Mouse (Mus musculus): ENCODE measurements around the gene Grin2b. TPM values are rescaled to one million over a fixed set of nuclear protein-coding genes. Genes with fewer than 3 reads are reported as not detected.
"Not testable (repeated sequence)": the region's sequence is repeated elsewhere in the genome, so short reads cannot be mapped to it uniquely, and the experiment has no call there.

Gene Grin2b
- total RNA-seq, 2 experiments from 2014 or later: 272 to 410 TPM

DNA sequence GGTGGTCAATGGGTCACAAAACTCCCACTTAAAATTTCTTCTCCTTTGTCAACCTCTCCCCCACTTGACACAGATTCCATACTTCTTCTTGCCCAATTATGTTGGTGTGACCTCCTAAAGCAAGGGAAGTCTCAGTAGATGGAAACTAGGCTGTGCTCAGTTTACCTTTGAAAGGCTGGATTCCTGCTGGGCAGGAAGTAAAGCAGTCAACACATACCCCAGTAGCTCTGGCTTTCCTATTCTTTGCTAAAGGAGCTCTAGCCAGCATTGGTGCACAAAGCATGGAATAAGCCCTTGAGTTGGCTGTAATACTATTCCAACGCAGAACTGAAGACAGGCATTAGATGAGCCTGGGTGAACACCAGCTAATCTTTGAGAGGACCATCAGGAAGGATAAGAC is 459.1 kb downstream of the Grin2b start:
- DNase-seq (ENCODE audit: extremely low spot score in 1 of 2, low spot score in 1 of 2): no peak

DNA sequence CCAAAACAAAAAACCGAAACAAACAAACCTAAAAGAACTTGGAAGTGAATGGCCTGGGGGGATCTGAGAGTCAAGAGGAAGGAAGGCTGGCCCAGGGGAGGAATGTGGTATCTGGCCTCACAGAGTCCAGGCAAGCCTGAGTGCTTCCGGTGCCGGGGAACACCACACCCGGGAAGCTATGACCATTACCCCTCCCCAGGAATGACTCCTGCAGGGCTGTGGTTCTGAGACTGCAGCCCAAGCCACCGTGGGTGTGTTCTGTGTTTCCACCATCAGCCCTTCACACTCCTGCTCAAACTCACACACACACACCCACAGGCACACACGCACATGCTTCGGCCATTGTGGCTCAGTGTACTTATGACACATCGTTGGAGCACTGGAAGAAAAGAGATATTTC is 459.6 kb downstream of the Grin2b start:
- no peak for DNase-seq (ENCODE audit: extremely low spot score in 1 of 2, low spot score in 1 of 2)

DNA sequence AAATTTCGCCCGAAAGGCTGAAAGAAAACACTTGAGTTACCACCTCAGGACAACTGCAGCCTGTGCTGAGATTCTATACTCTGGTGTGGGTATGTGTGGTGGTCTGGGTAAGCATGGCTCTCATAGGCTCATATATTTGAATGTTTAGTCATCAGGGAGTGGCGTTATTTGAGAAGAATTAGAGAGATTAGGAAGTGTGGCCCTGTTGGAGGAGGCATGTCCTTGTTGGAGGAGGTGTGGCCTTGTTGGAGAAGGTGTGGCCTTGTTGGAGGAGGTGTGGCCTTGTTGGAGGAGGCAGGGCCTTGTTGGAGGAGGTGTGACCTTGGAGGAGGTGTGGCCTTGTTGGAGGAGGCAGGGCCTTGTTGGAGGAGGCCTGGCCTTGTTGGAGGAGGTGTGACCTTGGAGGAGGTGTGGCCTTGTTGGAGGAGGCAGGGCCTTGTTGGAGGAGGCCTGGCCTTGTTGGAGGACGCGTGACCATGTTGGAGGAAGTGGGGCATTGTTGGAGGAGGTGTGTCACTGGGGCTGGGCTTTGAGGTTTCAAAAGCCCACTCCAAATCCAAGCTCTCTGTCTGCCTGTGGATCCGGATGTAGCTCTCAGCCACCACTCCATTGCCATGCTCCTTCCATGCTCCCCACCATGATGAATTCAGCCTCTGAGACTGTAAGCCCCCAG is 466.3 kb downstream of the Grin2b start:
- not testable (repeated sequence) for DNase-seq (ENCODE audit: extremely low spot score in 1 of 2, low spot score in 1 of 2)

DNA sequence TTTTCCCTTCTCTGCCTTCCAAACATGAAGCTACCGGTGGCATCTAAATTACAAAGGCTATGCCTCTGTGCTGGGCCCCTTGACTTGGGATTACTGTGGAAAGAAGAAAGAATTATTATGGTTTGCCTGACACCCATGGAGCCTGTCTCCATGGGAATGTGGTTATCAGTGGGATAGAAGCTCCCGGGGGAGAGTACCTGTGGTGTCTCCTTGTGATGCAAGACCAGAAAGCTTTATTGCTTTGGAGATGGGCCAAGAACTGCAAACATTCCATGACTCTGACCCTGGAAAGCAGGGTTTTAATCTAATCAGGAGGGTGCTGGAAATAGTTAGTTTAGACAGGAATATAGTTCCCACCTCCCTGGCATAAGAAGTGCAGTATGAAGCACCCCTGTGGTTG is 469.7 kb downstream of the Grin2b start:
- DNase-seq (ENCODE audit: extremely low spot score in 1 of 2, low spot score in 1 of 2): no peak

DNA sequence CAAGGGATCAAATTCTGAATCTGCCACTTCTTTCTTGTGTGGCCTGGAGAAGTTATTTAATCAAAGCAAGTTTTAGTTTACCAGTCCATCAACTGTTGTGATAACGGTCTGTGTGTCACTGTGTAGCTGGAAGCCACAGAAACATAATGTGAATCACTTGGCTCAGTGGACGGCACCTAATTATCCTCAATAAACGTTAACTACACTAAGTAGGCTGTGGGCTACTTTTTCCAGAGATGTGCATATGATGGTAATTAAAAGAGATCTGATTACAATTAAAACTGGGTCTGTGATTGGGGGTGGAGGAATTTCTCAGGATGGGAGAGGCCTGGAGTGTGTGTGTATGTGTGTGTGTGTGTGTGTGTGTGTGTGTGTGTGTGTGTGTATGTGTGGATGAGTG is 471.9 kb downstream of the Grin2b start:
- no peak for DNase-seq (ENCODE audit: extremely low spot score in 1 of 2, low spot score in 1 of 2)

DNA sequence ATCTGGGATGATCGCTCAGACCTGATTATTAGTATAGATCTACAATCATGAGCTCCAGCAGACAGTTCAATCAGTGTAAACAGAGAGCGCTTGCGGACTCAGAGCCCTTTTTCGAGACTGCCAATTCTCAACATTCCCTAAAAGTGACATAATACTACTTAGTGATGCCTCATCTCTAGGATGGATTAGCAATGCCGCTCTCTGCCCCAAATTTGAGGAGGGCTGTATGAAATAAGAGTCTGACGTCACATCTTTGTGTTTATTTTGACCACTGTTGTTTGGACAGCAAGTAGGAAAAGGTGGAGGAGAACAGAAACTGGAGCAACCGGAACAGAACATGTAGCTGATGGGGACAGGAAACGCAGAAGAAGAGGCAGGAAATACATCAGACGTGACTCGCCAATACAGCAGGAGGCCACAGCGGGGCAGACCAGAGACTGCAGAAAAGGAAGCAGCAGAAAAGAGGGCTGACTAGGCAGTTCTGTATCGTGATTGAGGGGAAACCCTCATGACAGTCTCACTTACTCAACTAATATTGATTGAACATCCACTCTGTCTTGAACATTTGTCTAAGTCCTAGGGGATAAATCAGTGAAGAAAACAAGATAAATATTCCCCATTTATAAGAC is 472.5 kb downstream of the Grin2b start:
- no peak for DNase-seq (ENCODE audit: extremely low spot score in 1 of 2, low spot score in 1 of 2)

DNA sequence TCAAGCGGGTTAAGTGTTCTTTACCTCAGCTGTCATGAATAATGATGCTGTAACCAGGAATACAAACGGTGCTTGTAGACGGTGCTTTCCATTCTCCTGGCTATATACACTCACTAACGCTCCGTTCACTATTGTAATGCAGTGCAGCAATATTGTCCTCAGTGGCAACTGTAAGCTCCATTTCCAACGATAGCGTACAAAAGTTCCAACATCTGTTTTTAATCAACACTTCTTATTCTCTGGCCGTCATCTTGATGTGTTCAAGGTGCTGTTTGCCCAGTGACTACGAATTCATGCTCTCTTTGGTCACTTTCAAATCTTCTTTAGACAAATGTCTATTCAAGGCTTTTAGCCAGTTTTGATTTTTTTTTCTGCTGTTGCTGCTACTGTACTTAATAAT is 480.8 kb downstream of the Grin2b start:
- DNase-seq (ENCODE audit: extremely low spot score in 1 of 2, low spot score in 1 of 2): no peak

DNA sequence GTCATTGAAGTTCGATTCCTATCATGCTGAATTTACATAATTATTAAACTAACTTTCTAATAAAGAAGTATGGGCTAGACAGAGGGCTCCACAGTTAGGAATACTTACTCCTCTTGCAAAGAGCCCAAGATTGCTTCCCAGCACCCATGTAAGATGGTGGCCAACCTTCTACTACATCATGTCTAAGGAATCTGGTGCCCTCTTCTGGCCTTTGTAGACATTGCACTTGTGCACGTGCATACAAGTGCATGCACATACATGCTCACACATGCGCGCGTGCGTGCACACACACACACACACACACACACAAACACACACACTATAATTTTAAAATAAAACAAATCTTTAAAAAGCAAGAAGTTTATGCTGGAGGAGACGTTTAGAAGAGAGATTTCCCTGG is 481.8 kb downstream of the Grin2b start:
- DNase-seq (ENCODE audit: extremely low spot score in 1 of 2, low spot score in 1 of 2): no peak

DNA sequence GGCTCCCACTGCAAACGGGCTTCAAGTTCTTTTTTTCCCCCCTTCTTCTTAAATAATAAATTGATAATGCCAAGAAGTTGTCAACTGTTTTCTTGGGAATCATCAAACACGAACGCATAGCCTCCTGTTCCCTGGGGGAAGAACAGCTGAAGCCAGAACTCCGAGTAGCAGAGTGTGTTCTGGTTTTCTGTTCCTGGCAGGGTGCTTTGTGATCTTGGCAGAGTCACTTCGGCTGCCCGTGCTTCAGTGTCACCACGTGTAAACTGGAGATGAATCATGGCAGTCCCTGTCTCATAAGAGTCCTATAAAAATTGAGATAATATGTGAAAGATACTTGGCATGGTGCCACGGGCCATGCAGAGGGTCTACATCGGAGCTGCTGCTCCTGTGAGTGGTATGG is 485.4 kb downstream of the Grin2b start:
- DNase-seq (ENCODE audit: extremely low spot score in 1 of 2, low spot score in 1 of 2): peak in 1 of 2 experiments; percentile 35

DNA sequence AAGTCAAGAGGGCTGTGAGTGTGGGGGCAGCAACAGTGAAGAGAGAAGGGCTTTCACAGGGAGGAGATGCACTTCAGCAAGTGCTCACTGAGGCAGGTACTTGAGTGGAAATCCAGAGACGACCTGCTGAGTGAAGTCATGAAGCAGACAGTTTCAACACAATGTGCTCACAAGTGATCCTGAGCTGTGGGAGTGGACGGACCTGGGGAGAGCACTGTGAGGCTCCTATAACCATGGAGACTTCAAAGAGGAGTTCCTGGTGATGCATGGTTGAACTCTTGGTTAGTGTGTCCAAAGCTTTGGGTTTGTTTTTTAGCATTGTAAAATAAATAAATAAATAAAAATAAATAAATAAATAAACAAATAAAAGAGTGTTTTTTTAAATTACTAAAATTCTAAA is 489.1 kb downstream of the Grin2b start:
- DNase-seq (ENCODE audit: extremely low spot score in 1 of 2, low spot score in 1 of 2): no peak

DNA sequence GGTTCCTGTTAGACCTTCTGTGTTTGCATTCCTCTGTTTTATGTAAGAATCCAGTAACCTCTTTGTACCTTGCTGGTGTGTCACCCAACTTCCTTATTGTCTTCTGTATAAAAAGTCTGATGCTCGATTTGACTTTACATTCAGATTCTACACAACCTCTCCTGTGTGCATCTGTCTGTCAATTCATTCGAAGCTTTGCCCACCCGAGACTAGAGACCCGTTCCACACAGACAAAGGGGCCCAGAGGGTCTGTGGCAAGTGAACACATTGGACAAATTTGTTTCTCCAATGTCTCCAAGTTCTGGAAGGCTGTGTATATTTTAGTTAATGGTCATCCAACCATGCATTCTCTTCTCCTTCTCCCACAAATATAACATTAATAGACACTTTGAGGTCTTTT is 491.9 kb downstream of the Grin2b start:
- DNase-seq (ENCODE audit: extremely low spot score in 1 of 2, low spot score in 1 of 2): not testable (repeated sequence)

DNA sequence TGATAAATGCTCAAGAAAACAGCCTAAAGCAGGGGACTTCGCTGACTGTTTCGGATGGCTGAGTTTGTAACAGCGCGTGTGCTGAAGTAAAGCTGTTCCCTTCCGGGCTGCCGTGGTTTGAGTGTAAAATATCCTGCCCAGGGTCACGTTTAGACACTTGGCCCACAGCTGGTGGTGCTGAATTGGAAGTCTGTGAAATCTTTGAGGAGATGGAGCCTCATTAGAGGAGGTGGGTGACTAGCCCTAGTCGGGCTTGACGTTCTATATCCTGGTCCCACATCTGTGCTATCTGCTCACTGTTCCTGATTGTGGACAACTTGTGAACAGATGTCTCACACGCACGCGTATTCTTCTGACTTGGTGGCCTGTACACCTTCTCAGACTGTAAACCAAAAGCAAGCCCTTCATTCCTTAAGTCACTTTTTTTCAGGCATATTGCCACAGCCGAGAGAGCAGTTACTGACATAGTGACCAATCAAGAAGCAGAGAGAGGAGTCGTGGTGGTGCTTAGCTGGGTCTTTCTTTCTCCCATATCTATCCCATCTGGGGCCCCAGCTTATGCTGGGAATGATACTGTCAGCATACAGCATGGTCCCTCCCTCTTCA is 493.1 kb downstream of the Grin2b start:
- no peak for DNase-seq (ENCODE audit: extremely low spot score in 1 of 2, low spot score in 1 of 2)

DNA sequence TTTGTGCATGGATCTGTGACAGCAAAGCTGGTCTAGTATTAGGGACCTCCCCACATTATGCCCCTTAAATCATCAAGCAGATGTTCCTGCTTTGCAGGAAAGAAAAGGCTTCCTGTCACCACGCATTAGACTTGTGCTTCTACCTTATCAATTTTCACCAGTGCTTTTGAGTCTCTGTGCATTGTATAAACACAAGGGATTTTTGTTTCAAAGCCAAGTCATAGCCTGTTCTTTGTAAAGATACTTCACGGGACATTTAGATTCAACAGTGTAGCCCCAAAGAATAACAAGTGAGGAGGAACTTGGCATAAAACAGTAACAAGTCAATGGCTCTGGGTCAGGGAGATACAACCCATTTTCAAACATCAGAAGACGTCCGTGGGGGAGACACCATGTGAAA is 498.9 kb downstream of the Grin2b start:
- no peak for DNase-seq (ENCODE audit: extremely low spot score in 1 of 2, low spot score in 1 of 2)

DNA sequence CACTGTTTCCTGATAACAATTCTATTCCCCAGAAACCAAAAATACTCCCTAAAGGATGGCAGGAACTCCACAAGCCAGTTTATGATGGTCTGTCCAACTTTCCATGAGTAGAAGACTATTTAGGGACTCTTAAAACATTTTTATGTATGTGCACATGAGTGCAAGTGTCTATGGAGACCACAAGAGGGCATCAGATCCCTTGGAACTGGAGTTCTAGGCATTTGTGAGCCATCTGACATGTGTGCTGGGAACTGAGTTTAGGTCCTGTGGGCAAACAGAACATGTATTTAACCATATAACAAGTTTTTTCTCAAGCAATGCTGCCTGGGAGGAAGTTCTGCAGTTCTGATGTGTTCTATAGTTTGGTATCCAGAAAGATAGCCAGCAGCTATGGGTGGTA is 501.3 kb downstream of the Grin2b start:
- no peak for DNase-seq (ENCODE audit: extremely low spot score in 1 of 2, low spot score in 1 of 2)

Small RNA genes lying within 50 kb of the gene (microRNA-seq; reads per million reads assigned to microRNA genes)
- gene Gm22892: 0 reads per million in 2 experiments

Other genes starting within 250 kb of the Grin2b start
- not detected for gene Gm8994, start 154.0 kb upstream of the Grin2b start, total RNA-seq (2021)
- gene E330021D16Rik, start 242.1 kb upstream of the Grin2b start, total RNA-seq (2021): not detected